Comparison of ENCODE assay signal across 8 mouse cellular contexts in genomic region chr16:78237641-78238051, GRCm38 (mm10).
DNase-seq lines count a peak whose midpoint lies in the region; ATAC-seq lines count a peak whose summit lies in the region.

No protein-coding gene starts in this region.

- under 1% methylated on average over 15 of the region's 15 CpGs for WGBS in hindbrain, embryonic 10.5 days

- peaks cover 33% of the 10 kb centered on the region for H3K4me1 ChIP-seq in hindbrain, embryonic 10.5 days (replicated peaks)

- H3K4me3 ChIP-seq in hindbrain, embryonic 10.5 days, result peak overlapping the region; percentile 51

- no peaks in the 10 kb centered on the region for H3K9me3 ChIP-seq in hindbrain, embryonic 10.5 days

- H3K27me3 ChIP-seq in hindbrain, embryonic 10.5 days (ENCODE audit: insufficient read depth, poor library complexity, severe bottlenecking), result peaks cover 10% of the 10 kb centered on the region; the same call in 1 of the 2 replicates

- DNase-seq in kidney, postnatal 4 days, result peak; percentile 4 to 15
- DNase-seq in kidney, adult 18-20 months, result no peak
- DNase-seq in hindbrain, embryonic 10.5 days (ENCODE audit: low spot score), result peak; percentile 52
- DNase-seq in urinary bladder, postnatal 14 days (ENCODE audit: low spot score), result no peak
- DNase-seq in cerebellum, adult 9-10 months, result no peak

- H3K36me3 ChIP-seq in hindbrain, embryonic 10.5 days, result no peaks in the 10 kb centered on the region

- peak; percentile 36 for ATAC-seq in common myeloid progenitor, adult 5-6 weeks (replicated peaks; ENCODE audit: low read depth, poor library complexity, severe bottlenecking)
- peak; percentile 53 for ATAC-seq in megakaryocyte progenitor cell, adult 5-6 weeks (replicated peaks; ENCODE audit: poor library complexity)
- no peak for ATAC-seq in erythroblast, adult 5-6 weeks (replicated peaks; ENCODE audit: low FRiP score, poor library complexity, severe bottlenecking)

- H3K27ac ChIP-seq in hindbrain, embryonic 10.5 days, result peak overlapping the region; percentile 92

Comparison
In these comparisons a context has a peak if more than half of its experiments do, and no peak if none do; other contexts are left out.
1. DNase-seq: peak in kidney, postnatal 4 days (2 of 2) and hindbrain, embryonic 10.5 days (single experiment); none in kidney, adult 18-20 months (single experiment), urinary bladder, postnatal 14 days (single experiment) and cerebellum, adult 9-10 months (single experiment).